Mouse (Mus musculus) adipocyte (in vitro differentiated cells): ENCODE measurements around the gene Psmb5.
A peak's percentile ranks its signal among the peaks of the same experiment; 100 is the strongest.

Source experiments
- DNase-seq: peaks from one replicate; pipeline ENCODE4 v3.0.0-alpha.2; 2016; ENCODE audit warnings: low spot score

Gene Psmb5

GRCm38 (mm10) chr14:54592319-54592934, 25.4 kb downstream of the Psmb5 start:
- no peak for DNase-seq

- no peak for DNase-seq
Measured at GRCm38 (mm10) chr14:54591056-54591455, 26.8 kb downstream of the Psmb5 start.

GRCm38 (mm10) chr14:54583681-54584338, 34.0 kb downstream of the Psmb5 start:
- DNase-seq, result peak; percentile 49

GRCm38 (mm10) chr14:54582536-54582935, 35.3 kb downstream of the Psmb5 start:
- no peak for DNase-seq

GRCm38 (mm10) chr14:54579638-54580037, 38.2 kb downstream of the Psmb5 start:
- no peak for DNase-seq

- peak; percentile 71 for DNase-seq
Measured at GRCm38 (mm10) chr14:54578063-54578462, 39.8 kb downstream of the Psmb5 start.

GRCm38 (mm10) chr14:54577089-54577982, 40.5 kb downstream of the Psmb5 start, which contains the start of gene Ajuba:
Ajuba (minus strand) TSS chr14:54577558.
- peak; percentile 82 for DNase-seq

GRCm38 (mm10) chr14:54576241-54577088, 41.4 kb downstream of the Psmb5 start:
- DNase-seq, result no peak

- no peak for DNase-seq
Measured at GRCm38 (mm10) chr14:54575631-54576030, 42.2 kb downstream of the Psmb5 start.

- DNase-seq, result no peak
Measured at GRCm38 (mm10) chr14:54575031-54575430, 42.8 kb downstream of the Psmb5 start.

GRCm38 (mm10) chr14:54574253-54574652, 43.6 kb downstream of the Psmb5 start:
- DNase-seq, result no peak

- peak; percentile 49 for DNase-seq
Measured at GRCm38 (mm10) chr14:54572790-54573736, 44.8 kb downstream of the Psmb5 start.

- DNase-seq, result no peak
Measured at GRCm38 (mm10) chr14:54572122-54572521, 45.7 kb downstream of the Psmb5 start.

- DNase-seq, result no peak
Measured at GRCm38 (mm10) chr14:54569451-54570392, 48.1 kb downstream of the Psmb5 start.

- DNase-seq, result peak; percentile 77
Measured at GRCm38 (mm10) chr14:54568694-54569414, 49.0 kb downstream of the Psmb5 start.
